Mouse (Mus musculus) MEL (cell line): ENCODE data around the gene Kdm6b. TPM values are rescaled to one million over a fixed set of nuclear protein-coding genes. Genes with fewer than 3 reads are reported as not detected.

Experiments used
- DNase-seq: peaks from one replicate; pipeline ENCODE4 v3.0.0; 2011; ENCODE audit warnings: low read depth, low spot score
- H3K27ac ChIP-seq: 2 replicates; pipeline ENCODE4 v1.5.1; 2012; ENCODE audit warnings: low read depth, mild to moderate bottlenecking, control low read depth, low read length, moderate library complexity; ENCODE audit not compliant: control insufficient read depth
- H3K27me3 ChIP-seq, 2 experiments: fragments of 150-350 bp in 1 of 2; sonication (generic) in 1 of 2; 2 replicates each; pipeline ENCODE4 v1.6.1; 2012; ENCODE audit warnings: low read length in 2 of 2, mild to moderate bottlenecking in 2 of 2, improper control_type of control experiment in 1 of 2, moderate library complexity in 1 of 2; ENCODE audit not compliant: insufficient read depth in 2 of 2, control insufficient read depth in 1 of 2
- H3K36me3 ChIP-seq, 2 experiments: 2 replicates each; pipeline ENCODE4 v1.6.1; 2012 to 2014; ENCODE audit warnings: low read length in 2 of 2, improper control_type of control experiment in 1 of 2, inconsistent platforms in 1 of 2, mild to moderate bottlenecking in 1 of 2; ENCODE audit not compliant: insufficient read depth in 2 of 2, control insufficient read depth in 1 of 2
- H3K4me1 ChIP-seq, 2 experiments: fragments of 150-350 bp in 1 of 2; sonication (generic) in 1 of 2; 2 replicates each; pipeline ENCODE4 v1.6.1; 2012; ENCODE audit warnings: low read length in 2 of 2, improper control_type of control experiment in 1 of 2, mild to moderate bottlenecking in 1 of 2; ENCODE audit not compliant: insufficient read depth in 2 of 2, control insufficient read depth in 1 of 2
- H3K4me3 ChIP-seq, 2 experiments: fragments of 150-350 bp in 1 of 2; sonication (generic) in 1 of 2; 2 replicates each; pipeline ENCODE4 v1.5.1; 2012; ENCODE audit warnings: low read depth in 2 of 2, low read length in 2 of 2, mild to moderate bottlenecking in 2 of 2, moderate library complexity in 2 of 2, control low read depth in 1 of 2, improper control_type of control experiment in 1 of 2; ENCODE audit not compliant: control insufficient read depth in 1 of 2, insufficient read depth in 1 of 2
- H3K79me2 ChIP-seq: 2 replicates; pipeline ENCODE4 v1.6.1; 2012; ENCODE audit warnings: mild to moderate bottlenecking, low read length, moderate library complexity; ENCODE audit not compliant: control insufficient read depth, poor library complexity, insufficient read depth
- H3K9ac ChIP-seq: 2 replicates; pipeline ENCODE4 v1.6.1; 2012; ENCODE audit warnings: low read depth, mild to moderate bottlenecking, control low read depth, low read length, moderate library complexity; ENCODE audit not compliant: control insufficient read depth, poor library complexity, severe bottlenecking
- H3K9me3 ChIP-seq: fragments of 150-350 bp; sonication (generic); replicated peaks from 2 replicates; pipeline ENCODE4 v1.6.1; 2012; ENCODE audit warnings: mild to moderate bottlenecking, low read length, improper control_type of control experiment, moderate library complexity; ENCODE audit not compliant: insufficient read depth
- BHLHE40 ChIP-seq: IDR thresholded peaks from 2 replicates; pipeline ENCODE4 v1.6.1; 2012; ENCODE audit warnings: low read depth, mild to moderate bottlenecking, inconsistent platforms, low read length, improper control_type of control experiment, borderline replicate concordance
- CHD1 ChIP-seq: IDR thresholded peaks from 2 replicates; pipeline ENCODE4 v1.6.1; 2012; ENCODE audit warnings: low read depth, mild to moderate bottlenecking, inconsistent platforms, low read length, improper control_type of control experiment
- CHD2 ChIP-seq: IDR thresholded peaks from 2 replicates; pipeline ENCODE4 v1.6.1; 2011; ENCODE audit warnings: low read length, improper control_type of control experiment
- CTCF ChIP-seq, 3 experiments: IDR thresholded peaks in 2 of 3; conservative IDR thresholded peaks in 1 of 3; 2 replicates each; pipeline ENCODE4 v1.5.1; 2011 to 2012; ENCODE audit warnings: low read length in 3 of 3, low read depth in 2 of 3, mild to moderate bottlenecking in 2 of 3, improper control_type of control experiment in 1 of 3, inconsistent platforms in 1 of 3, mixed read lengths in 1 of 3, moderate library complexity in 1 of 3; ENCODE audit not compliant: control insufficient read depth in 1 of 3, insufficient read depth in 1 of 3, poor library complexity in 1 of 3, severe bottlenecking in 1 of 3
- ELF1 ChIP-seq: IDR thresholded peaks from 2 replicates; pipeline ENCODE4 v1.6.1; 2014; ENCODE audit warnings: low read depth, mild to moderate bottlenecking, inconsistent platforms, low read length, improper control_type of control experiment, moderate library complexity
- ETS1 ChIP-seq: IDR thresholded peaks from 2 replicates; pipeline ENCODE4 v1.6.1; 2012; ENCODE audit warnings: low read depth, mild to moderate bottlenecking, inconsistent platforms, low read length, improper control_type of control experiment, moderate library complexity
- GABPA ChIP-seq: IDR thresholded peaks from 2 replicates; pipeline ENCODE4 v1.6.1; 2012; ENCODE audit warnings: low read depth, mild to moderate bottlenecking, inconsistent platforms, low read length, improper control_type of control experiment, moderate library complexity
- GATA1 ChIP-seq: IDR thresholded peaks from 2 replicates; pipeline ENCODE4 v1.6.1; 2011; ENCODE audit warnings: low read depth, low read length, improper control_type of control experiment
- HCFC1 ChIP-seq: IDR thresholded peaks from 2 replicates; pipeline ENCODE4 v1.6.1; 2012; ENCODE audit warnings: low read depth, mild to moderate bottlenecking, inconsistent platforms, low read length, improper control_type of control experiment, moderate library complexity
- JUND ChIP-seq: IDR thresholded peaks from 2 replicates; pipeline ENCODE4 v1.6.1; 2011; ENCODE audit warnings: low read depth, mild to moderate bottlenecking, improper control_type of control experiment, low read length
- KAT2A ChIP-seq: conservative IDR thresholded peaks from 2 replicates; pipeline ENCODE4 v1.6.1; 2012; ENCODE audit warnings: low read depth, low read length, improper control_type of control experiment, inconsistent platforms
- MAX ChIP-seq: IDR thresholded peaks from 2 replicates; pipeline ENCODE4 v1.6.1; 2011; ENCODE audit warnings: low read length, improper control_type of control experiment
- MAZ ChIP-seq: IDR thresholded peaks from 2 replicates; pipeline ENCODE4 v1.6.1; 2012; ENCODE audit warnings: low read depth, mild to moderate bottlenecking, inconsistent platforms, low read length, improper control_type of control experiment
- MEF2A ChIP-seq: IDR thresholded peaks from 2 replicates; pipeline ENCODE4 v1.6.1; 2014; ENCODE audit warnings: low read depth, mild to moderate bottlenecking, inconsistent platforms, low read length, improper control_type of control experiment; ENCODE audit not compliant: poor library complexity, insufficient replicate concordance, severe bottlenecking; ENCODE audit errors: extremely low read depth
- MXI1 ChIP-seq: IDR thresholded peaks from 2 replicates; pipeline ENCODE4 v1.6.1; 2011; ENCODE audit warnings: mild to moderate bottlenecking, low read depth, low read length, improper control_type of control experiment
- NELFE ChIP-seq: IDR thresholded peaks from 2 replicates; pipeline ENCODE4 v1.6.1; 2011; ENCODE audit warnings: low read depth, low read length, improper control_type of control experiment
- POLR2A ChIP-seq, 2 experiments: IDR thresholded peaks; 2 replicates each; pipeline ENCODE4 v1.6.1; 2011 to 2012; ENCODE audit warnings: low read length in 2 of 2, mild to moderate bottlenecking in 2 of 2, control low read depth in 1 of 2, improper control_type of control experiment in 1 of 2, low read depth in 1 of 2, moderate library complexity in 1 of 2; ENCODE audit not compliant: control insufficient read depth in 1 of 2, insufficient read depth in 1 of 2, poor library complexity in 1 of 2
- POLR2AphosphoS2 ChIP-seq: IDR thresholded peaks from 2 replicates; pipeline ENCODE4 v1.6.1; 2011; ENCODE audit warnings: low read length, improper control_type of control experiment
- POLR2AphosphoS5 ChIP-seq: IDR thresholded peaks from 2 replicates; pipeline ENCODE4 v1.6.1; 2012; ENCODE audit warnings: low read depth, borderline replicate concordance, mild to moderate bottlenecking, inconsistent platforms, low read length, moderate library complexity, mixed read lengths
- RAD21 ChIP-seq: IDR thresholded peaks from 2 replicates; pipeline ENCODE4 v1.6.1; 2011; ENCODE audit warnings: mild to moderate bottlenecking, low read depth, low read length, improper control_type of control experiment
- SIN3A ChIP-seq: IDR thresholded peaks from 2 replicates; pipeline ENCODE4 v1.6.1; 2012; ENCODE audit warnings: low read length, improper control_type of control experiment, inconsistent platforms
- SMC3 ChIP-seq: IDR thresholded peaks from 2 replicates; pipeline ENCODE4 v1.6.1; 2011; ENCODE audit warnings: low read depth, low read length, improper control_type of control experiment
- TAL1 ChIP-seq: IDR thresholded peaks from 2 replicates; pipeline ENCODE4 v1.6.1; 2012; ENCODE audit warnings: mild to moderate bottlenecking, inconsistent platforms, low read length, moderate library complexity, mixed read lengths
- TBP ChIP-seq: IDR thresholded peaks from 2 replicates; pipeline ENCODE4 v1.8.0; 2011; ENCODE audit warnings: low read depth, low read length, improper control_type of control experiment
- TCF12 ChIP-seq: IDR thresholded peaks from 2 replicates; pipeline ENCODE4 v1.6.1; 2014; ENCODE audit warnings: low read depth, mild to moderate bottlenecking, inconsistent platforms, low read length, improper control_type of control experiment, moderate library complexity
- UBTF ChIP-seq: IDR thresholded peaks from 2 replicates; pipeline ENCODE4 v1.6.1; 2012; ENCODE audit warnings: low read depth, mild to moderate bottlenecking, inconsistent platforms, low read length, improper control_type of control experiment, moderate library complexity, borderline replicate concordance; ENCODE audit not compliant: insufficient read depth
- ZC3H11A ChIP-seq: IDR thresholded peaks from 2 replicates; pipeline ENCODE4 v1.6.1; 2012; ENCODE audit warnings: low read depth, mild to moderate bottlenecking, inconsistent platforms, low read length, improper control_type of control experiment
- ZKSCAN1 ChIP-seq: IDR thresholded peaks from 2 replicates; pipeline ENCODE4 v1.6.1; 2012; ENCODE audit warnings: low read depth, mild to moderate bottlenecking, inconsistent platforms, low read length, improper control_type of control experiment, moderate library complexity
- ZMIZ1 ChIP-seq: IDR thresholded peaks from 2 replicates; pipeline ENCODE4 v1.6.1; 2012; ENCODE audit warnings: low read depth, mild to moderate bottlenecking, inconsistent platforms, low read length, improper control_type of control experiment, moderate library complexity
- polyA plus RNA-seq, 2 experiments: library from polyadenylated mRNA; stranded (reverse) in 1 of 2; unstranded in 1 of 2; fragments of >175 nt in 1 of 2; fragments of >200 nt in 1 of 2; gene quantifications; 2 replicates each; pipeline versions ENCODE4 v1.2.1 to v1.2.4; 2012; ENCODE audit warnings: low replicate concordance in 2 of 2, low read depth in 1 of 2; ENCODE audit not compliant: insufficient read length in 2 of 2, insufficient read depth in 1 of 2, missing spikeins in 1 of 2
- total RNA-seq: library from RNA; depleted of rRNA; stranded (reverse); fragments of 300-350 nt; gene quantifications from 2 replicates; pipeline ENCODE4 v1.2.3, GENCODE M21; 2012

Kdm6b gene
- total and polyA plus RNA-seq, 3 experiments, result 5.8 to 43.4 (median 25.0) TPM

DNA sequence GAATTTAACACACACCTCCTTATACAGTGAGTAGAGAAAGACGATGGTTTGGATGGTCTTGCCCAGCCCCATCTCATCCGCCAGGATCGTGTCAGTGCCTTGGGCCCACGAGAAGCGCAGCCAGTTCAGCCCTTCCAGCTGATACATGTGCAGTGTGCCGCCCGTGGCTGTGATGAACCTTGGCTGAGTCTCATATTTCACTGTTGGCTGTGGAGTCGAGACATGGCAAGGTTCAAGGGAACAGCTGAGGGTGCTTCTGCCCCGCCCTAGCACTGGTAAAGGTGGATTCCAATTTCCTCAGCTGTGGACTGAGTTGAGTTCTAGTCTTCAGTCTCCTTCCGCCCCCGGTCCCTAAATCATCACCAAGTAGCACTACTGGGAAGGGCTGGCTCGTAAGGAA, 55.8 kb downstream of the Kdm6b start:
- no peak for DNase-seq
- Histone ChIP-seq H3K79me2 (no peaks in the 10 kb centered on the region), H3K27me3 (no peaks in the 10 kb centered on the region), H3K4me3 (no peak overlapping the region), H3K4me1 (no peaks in the 10 kb centered on the region), H3K9me3 (no peaks in the 10 kb centered on the region), H3K36me3 (peaks cover 0 to 2% of the 10 kb centered on the region in 2 experiments; a peak in 2 of 4 replicates), H3K9ac (no peak overlapping the region), H3K27ac (no peak overlapping the region)
- TF ChIP-seq POLR2AphosphoS5, result no peak
- TF ChIP-seq SIN3A, result no peak
- no peak for TF ChIP-seq HCFC1
- TF ChIP-seq TCF12, result no peak
- no peak for TF ChIP-seq ZC3H11A
- TF ChIP-seq JUND, result no peak
- no peak for TF ChIP-seq MAX
- TF ChIP-seq RAD21, result no peak
- TF ChIP-seq SMC3, result no peak
- no peak for TF ChIP-seq GABPA
- TF ChIP-seq POLR2AphosphoS2, result no peak
- TF ChIP-seq ETS1, result no peak
- TF ChIP-seq CHD2, result no peak
- TF ChIP-seq GATA1, result no peak
- TF ChIP-seq TBP, result no peak
- no peak for TF ChIP-seq ELF1

DNA sequence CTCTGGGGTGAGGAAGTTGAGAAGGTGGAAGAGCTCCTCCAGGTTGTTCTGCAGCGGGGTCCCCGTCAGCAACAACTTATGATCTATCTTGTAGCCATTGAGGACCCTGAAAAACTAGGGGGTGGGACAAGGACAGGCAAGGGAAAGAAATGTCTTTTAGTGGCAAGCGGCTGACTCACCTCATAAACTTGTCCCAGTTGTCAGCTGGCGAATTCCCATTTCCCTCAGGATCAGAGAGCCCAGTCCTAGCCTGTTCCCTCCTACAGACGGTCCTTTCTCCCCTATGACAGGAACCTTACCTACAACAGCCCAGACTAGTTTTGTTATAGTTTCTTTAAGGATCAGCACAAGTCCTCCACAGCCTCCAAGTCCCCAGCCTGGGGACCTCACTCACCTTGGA, 56.9 kb downstream of the Kdm6b start:
- Histone ChIP-seq H3K4me3 (no peak overlapping the region), H3K27me3 (no peaks in the 10 kb centered on the region), H3K9ac (no peak overlapping the region), H3K27ac (no peak overlapping the region), H3K36me3 (peaks cover 0 to 2% of the 10 kb centered on the region in 2 experiments; a peak in 2 of 4 replicates), H3K9me3 (no peaks in the 10 kb centered on the region), H3K79me2 (no peaks in the 10 kb centered on the region), H3K4me1 (no peaks in the 10 kb centered on the region)
- TF ChIP-seq ZMIZ1, result no peak
- TF ChIP-seq KAT2A, result no peak
- no peak for TF ChIP-seq CHD1
- TF ChIP-seq POLR2A (IDR thresholded peaks at IDR 0.05; ENCODE audit: control insufficient read depth in 1 of 2, insufficient read depth in 1 of 2, low read depth in 1 of 2, low read length in 2 of 2, poor library complexity in 1 of 2), result no peak
- TF ChIP-seq RAD21, result no peak
- TF ChIP-seq TAL1, result no peak
- TF ChIP-seq SIN3A, result no peak
- TF ChIP-seq MAX, result no peak
- TF ChIP-seq MAZ, result no peak
- no peak for TF ChIP-seq MEF2A
- TF ChIP-seq MXI1, result no peak
- TF ChIP-seq CTCF (IDR thresholded peaks at IDR 0.05 in 2 of 3, conservative IDR thresholded peaks at IDR 0.05 in 1 of 3; ENCODE audit: control insufficient read depth in 1 of 3, insufficient read depth in 1 of 3, low read depth in 2 of 3, low read length in 3 of 3, poor library complexity in 1 of 3, severe bottlenecking in 1 of 3), result no peak
- TF ChIP-seq UBTF, result no peak
- TF ChIP-seq NELFE, result no peak
- TF ChIP-seq BHLHE40, result no peak
- TF ChIP-seq ZKSCAN1, result no peak
- no peak for DNase-seq
